Mouse (Mus musculus) E14TG2a.4 (cell line): ENCODE data around the gene Pwwp2b.

Experiments used
- H3K27me3 ChIP-seq: 2 replicates; pipeline ENCODE4 v1.6.1; 2014; ENCODE audit warnings: low read length, control low read depth; ENCODE audit not compliant: insufficient read depth
- H3K36me3 ChIP-seq: 2 replicates; pipeline ENCODE4 v1.6.1; 2014; ENCODE audit warnings: low read length, control low read depth; ENCODE audit not compliant: insufficient read depth
- H3K4me1 ChIP-seq: replicated peaks from 2 replicates; pipeline ENCODE4 v1.6.1; 2014; ENCODE audit warnings: low read depth, low read length, control low read depth
- H3K4me3 ChIP-seq: replicated peaks from 2 replicates; pipeline ENCODE4 v1.5.1; 2014; ENCODE audit warnings: mild to moderate bottlenecking, low read length
- H3K9me3 ChIP-seq: 2 replicates; pipeline ENCODE4 v1.6.1; 2014; ENCODE audit warnings: low read length, control low read depth
- CTCF ChIP-seq: conservative IDR thresholded peaks from 2 replicates; pipeline ENCODE4 v1.5.1; 2014; ENCODE audit warnings: low read length
- NANOG ChIP-seq: IDR thresholded peaks from 2 replicates; pipeline ENCODE4 v1.6.1; 2014; ENCODE audit warnings: borderline replicate concordance, low read length, mixed read lengths
- POU5F1 ChIP-seq: IDR thresholded peaks from 2 replicates; pipeline ENCODE4 v1.6.1; 2014; ENCODE audit warnings: low read length, borderline replicate concordance

Pwwp2b gene

GRCm38 (mm10) chr7:139319006-139319411 lies 70.7 kb downstream of the Pwwp2b start:
- no peak for TF ChIP-seq NANOG
- TF ChIP-seq POU5F1 = no peak
- TF ChIP-seq CTCF = no peak
- Histone ChIP-seq H3K4me3 (no peak overlapping the region), H3K36me3 (no peaks in the 10 kb centered on the region), H3K27me3 (0 out of 2 replicates have a peak, but pooled peaks cover 4% of the 10 kb centered on the region), H3K9me3 (no peaks in the 10 kb centered on the region), H3K4me1 (peaks cover 7% of the 10 kb centered on the region)
